Mouse (Mus musculus) kidney, adult 9 months (tissue): ENCODE measurements around the gene Daw1.
A peak's percentile ranks its signal among the peaks of the same experiment; 100 is the strongest.

Experiments used
- DNase-seq: peaks from one replicate; pipeline ENCODE4 v3.0.0; 2022

The Daw1 gene

DNA sequence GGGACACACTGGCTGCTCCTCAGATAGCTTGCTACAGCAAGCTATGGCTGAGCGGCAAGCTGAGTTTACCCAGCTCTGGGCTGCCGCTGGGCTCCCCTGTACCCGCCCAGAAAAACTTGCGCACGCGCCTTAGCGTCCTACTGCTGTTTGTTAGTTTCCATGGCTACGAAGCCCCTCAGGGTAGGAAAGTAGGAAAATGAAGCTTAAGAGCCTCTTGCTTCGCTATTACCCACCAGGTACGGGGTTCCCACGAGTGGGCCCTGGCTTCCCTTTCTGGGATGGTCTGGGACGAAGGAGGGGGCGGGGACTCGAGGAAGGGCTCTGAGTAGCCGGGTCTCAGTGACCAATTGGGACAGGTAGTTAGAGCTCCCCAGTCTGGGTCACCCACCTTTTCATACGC, at the start of gene Daw1:
TSS of gene Daw1 (plus strand) at position 150 of the 400 bp plus-strand sequence.
- peak; percentile 62 for DNase-seq

DNA sequence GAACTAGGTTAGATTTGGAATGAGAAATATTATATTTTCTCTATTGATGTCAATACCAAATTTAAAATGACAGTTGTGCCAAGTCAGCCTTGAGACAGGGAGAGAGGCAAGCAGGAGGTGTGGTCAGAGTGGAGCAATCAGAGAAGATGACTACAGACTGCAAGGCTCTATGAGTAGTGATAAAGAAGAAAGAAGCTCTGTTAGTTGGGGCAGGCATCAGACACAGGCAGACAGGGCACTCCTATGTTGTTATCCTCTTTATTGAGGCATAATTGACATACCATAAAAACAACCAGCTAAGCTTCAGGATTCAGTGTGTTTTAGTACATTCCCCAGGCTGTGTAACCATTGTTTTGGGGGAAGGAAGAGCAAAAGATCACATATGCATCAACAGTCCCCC, 48.6 kb upstream of the Daw1 start:
- no peak for DNase-seq

DNA sequence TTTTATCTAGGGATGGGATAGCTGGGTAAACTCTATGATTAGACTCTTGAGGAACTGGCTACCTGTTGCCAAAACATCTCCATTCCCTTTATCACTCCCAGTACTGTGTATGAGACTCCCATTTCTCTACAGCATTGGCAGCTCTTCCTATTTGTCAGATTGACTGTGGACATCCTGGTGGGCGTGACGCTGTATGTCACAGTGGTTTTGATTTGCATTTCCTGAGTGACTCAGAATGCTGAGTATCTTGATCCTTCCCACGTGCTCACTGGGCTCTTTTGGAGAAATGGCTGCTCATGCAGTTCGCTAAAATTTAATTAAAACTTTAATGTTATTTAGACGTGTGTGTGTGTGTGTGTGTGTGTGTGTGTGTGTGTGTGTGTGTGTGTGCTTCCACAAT, 47.8 kb upstream of the Daw1 start:
- no peak for DNase-seq

DNA sequence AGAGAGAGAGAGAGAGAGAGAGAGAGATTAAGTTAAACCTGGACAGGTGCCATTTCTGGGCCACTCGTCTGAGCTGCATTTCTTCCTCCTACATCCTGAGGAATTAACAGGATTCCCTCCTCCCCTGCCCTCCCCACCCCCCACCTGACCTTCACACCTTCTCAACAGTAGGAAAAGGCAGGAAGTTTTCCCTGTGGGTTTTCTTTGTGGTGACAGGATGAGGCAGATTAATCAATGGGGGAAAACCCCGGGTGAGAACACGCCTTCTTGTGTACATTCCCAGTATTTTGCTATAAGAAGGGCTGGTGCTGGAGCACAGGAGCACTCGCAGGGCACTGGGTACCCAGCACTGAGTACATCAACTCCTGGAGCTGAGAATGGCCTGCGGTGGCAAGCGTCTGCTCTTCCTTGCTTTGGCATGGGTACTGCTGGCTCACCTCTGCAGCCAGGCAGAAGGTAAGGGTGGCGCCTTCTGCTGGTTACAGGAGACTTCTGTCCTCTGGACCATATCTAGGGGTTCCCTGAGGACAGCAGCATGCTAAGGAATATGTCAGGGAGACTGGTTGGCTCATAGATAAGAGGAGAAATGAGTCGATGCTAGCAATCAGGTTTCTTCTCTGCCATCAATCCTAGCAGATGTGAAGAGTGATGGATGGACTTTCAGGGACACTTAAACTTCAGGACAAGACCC, 43.0 kb upstream of the Daw1 start, which contains the start of gene Ccl20:
TSS of gene Ccl20 (plus strand) at position 320 of the 691 bp plus-strand sequence.
- no peak for DNase-seq

DNA sequence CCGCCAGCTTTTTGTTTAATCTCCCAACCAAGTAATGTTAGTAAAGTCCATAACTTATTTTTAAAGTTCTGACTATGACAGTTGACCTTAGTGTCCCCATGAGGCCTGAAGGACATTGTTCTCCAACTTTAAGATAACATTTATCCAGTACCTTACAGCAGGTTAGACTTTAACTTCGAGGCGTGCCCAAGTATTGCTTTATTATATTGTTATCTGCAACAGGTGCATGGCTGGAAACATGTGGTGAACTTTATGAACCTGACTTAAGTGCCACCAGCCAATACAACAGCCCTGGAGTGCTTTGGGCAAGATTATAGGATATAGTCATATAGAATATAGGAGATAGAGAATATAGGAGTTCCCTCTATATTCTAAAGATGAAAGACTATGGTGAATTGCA, 42.3 kb upstream of the Daw1 start:
- no peak for DNase-seq

DNA sequence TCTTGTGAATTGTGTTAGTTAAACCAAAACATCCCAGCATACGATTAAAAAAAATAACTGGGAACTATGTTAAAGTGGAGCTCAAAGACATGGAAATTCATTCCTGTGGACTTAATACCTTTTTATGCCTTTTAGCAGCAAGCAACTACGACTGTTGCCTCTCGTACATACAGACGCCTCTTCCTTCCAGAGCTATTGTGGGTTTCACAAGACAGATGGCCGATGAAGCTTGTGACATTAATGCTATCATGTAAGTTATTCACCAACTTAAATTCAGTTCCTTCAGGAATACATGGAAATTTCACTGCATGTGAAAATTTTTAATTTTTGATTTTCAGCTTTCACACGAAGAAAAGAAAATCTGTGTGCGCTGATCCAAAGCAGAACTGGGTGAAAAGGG, 41.9 kb upstream of the Daw1 start:
- DNase-seq: no peak

DNA sequence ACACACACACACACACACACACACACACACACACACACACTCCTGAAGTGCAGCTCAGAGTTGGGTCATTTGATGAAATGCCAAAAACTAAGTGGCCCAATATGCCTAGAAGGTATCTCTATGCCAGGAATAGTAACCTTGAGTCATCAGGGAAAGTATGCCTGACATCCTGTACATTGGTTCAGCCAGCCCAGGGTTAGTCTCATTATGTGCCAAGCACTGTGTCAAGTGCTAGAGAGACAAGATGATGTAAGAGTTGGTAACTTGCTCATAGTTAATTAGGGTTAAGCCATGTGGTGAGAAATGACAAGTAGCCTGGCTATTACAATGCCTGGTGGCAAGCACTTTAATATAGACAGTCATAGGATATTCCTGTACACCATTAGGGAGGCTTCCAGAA, 39.6 kb upstream of the Daw1 start:
- DNase-seq: no peak

DNA sequence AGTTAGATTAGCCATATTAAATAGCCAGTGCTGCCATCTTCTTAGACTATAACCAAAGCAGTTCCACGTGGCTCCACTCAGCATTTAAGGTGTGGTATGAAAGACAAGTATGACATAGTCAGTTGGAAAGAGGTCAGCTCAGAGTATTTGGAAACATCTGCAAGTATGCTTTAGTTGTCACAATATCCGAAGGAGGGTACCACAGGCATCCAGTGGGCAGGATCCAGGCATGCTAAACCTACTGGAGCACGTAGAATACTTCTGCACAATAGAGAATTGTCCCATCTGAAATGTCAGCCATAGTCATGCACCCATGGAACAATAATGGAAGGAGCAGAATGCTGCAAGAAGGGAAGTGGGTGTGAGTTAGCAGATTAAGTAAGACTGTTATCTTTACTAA, 39.2 kb upstream of the Daw1 start:
- no peak for DNase-seq

DNA sequence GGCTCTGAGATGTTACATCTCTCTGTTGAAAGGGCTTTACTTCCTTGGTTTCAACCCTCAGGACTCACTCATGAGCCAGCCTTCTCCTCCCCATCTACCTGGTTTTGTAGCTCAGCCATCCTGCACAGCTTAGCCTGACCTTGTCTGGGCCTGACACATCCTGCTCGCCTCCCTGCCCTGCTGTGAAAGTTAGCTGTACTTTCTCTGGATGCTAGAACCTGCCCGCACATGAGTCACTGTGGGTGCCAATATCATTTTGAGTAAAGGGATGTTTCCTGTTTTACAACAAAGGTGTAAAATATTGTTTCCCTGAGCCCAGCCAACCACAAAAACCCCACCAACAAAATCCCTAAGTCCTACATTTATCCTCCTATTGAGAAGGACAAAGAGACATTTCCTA, 36.4 kb upstream of the Daw1 start:
- no peak for DNase-seq

DNA sequence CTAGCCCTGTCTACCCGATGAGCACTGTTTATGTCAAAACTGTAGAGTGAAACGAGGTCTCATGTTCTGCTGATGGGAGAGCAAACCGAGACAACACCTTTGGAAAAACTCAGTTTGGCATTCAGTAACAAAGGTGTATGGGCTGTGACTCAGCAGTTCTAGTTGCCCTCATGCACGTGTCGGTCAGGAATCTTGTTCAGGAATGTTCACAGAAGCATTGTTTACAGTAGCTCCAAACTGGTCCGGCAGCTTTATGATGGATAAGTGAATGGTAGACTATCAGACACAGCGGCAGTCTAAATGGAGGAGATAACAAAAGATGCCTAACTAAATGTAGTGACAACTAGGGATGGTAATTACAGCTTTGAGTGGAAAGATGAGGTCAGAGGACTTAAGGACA, 23.7 kb upstream of the Daw1 start:
- no peak for DNase-seq

DNA sequence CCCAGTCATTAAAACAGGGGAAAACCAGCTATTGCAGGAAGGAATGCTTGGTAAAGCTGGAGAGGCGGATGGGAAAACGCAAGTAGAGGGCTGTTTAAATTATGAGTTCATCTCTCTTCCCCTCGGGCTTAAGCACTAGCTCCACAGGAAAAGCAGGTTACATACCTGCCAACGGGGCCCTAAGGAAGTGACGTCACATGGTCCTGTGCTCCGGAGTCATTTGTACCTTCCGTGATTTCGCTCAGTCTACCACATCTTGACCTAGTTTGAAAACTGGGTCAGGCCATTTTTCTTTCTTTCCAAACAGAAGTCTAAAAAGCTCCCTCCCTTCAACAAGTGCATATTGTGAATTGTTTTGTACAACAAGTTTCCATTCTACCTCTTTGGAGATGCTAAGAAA, 21.7 kb upstream of the Daw1 start:
- DNase-seq: no peak

DNA sequence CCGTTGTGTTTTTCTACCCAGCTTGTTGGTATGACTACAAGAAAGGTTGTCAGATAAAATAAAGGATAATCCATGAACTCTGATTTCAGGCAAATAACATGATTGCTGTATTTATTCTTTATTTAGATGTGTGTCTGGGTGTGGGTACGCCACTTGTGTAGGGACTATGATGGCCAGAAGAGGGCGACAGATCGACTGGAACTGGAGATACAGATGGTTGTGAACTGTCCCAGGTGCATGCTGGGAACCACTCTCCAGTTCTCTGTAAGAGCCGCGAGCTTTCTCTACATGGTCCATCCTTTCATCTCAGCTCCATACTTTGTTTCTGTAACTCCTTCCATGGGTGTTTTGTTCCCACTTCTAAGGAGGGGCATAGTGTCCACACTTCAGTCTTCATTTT, 20.8 kb upstream of the Daw1 start:
- DNase-seq: no peak

DNA sequence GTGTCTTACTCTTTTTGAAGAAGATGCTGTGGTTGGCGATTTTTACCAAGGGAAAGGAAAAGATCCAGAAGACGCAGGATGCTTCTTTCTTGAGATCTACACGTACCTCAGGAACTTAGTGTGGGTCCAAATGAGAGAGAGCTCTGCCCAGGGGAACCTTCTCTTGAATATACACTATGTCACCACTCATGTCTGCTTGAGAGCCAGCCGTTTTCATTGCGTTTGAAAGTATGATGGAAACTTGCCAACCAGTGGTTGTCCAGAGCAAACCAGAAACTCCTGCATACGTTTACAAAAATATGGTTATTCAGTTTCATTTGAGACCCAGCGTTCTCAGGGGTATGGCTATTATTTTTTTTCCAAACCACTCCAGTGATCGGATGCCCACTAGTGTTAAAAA, 18.0 kb upstream of the Daw1 start:
- no peak for DNase-seq

DNA sequence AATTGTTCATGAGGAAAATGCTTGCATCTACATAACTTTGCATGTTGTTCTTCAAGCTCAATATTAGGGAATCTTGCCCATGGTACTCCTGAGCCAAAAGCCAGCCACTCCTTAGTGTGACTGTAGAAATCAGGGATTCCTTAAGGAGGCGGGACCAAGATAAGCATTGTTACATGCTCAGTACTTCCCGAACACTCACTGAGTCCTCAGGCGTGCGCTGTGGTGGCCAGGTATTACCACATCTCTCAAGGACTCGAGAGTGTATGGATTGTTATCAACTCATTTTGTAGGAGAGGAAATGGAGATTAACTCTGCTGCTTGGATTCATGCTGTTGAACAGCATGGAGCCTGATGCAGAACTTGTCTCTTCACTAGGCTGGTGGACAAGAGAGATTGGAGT, 17.5 kb upstream of the Daw1 start:
- DNase-seq: no peak

DNA sequence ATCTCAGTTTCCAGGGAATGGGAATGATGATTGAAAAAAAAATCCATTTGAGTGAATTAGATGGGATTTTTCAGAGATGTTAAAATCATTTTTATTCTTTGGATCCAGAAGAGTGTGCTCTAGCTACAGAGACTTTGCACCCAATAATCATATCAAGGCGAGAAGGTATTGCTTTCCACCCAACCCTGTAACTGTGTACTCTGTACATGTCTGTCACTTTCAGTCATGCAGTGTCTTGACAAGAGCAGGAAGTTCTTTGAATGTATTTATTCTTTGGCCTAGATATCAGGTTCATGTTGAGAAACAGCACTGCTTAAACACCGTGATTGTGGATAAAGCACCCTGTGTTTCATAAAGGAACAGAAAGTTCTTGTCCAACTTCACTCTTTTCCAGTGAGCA, 13.0 kb upstream of the Daw1 start:
- DNase-seq: no peak

DNA sequence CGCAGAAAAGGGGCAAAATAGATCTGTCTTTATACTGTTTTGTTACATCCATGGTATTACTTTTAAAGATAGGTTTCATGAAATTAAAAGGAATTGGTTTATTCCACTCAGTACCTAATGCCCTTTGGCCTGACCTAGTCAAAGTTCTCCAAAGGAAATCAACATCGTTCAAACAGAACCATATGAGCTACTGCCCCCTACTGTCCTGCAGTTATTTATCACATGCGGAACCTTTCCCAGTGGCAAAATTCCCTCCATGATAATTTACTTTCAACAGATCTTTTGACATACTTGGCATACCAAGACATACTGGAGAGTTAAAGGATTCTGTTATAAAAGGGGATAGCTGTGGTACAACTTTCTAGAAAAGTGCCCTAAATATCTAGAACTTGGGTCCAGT, 9.3 kb upstream of the Daw1 start:
- peak; percentile 16 for DNase-seq

DNA sequence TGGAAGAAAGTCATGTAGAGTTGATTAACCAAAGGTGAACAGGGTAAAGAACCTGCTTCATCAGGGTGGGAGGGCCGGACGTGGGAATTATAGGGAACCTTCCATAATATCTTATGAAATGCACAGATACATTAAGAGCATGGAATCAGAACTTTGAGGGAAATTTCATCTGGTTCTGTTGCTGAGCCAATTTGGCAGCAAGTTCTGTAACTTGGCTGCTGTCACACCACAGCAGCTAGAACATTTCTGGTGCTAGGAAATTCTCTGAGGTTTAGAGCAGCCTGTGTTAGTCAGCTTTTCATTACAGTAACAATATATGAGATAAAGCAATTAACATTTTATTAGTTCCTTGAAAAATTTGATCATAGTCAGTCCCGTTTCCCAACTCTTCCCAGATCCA, 6.6 kb upstream of the Daw1 start:
- no peak for DNase-seq

DNA sequence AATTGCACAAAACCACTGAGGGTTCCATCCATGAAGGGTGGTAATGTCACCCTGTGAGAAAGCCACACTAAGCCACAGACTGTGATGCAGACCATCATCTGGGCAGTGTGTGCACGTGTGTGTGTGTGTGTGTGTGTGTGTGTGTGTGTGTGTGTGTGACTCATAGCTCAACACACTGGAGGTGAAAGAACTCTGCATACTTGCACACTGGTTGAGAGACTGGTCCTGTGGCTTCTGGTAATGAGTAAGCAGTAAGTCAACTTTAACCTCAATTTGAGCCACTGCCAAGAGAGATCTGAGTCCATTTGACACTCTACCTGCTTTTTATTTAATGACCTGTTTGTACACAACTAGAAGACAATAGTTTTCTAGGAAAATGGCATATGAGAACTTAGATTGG, 2.7 kb upstream of the Daw1 start:
- DNase-seq: peak; percentile 77

DNA sequence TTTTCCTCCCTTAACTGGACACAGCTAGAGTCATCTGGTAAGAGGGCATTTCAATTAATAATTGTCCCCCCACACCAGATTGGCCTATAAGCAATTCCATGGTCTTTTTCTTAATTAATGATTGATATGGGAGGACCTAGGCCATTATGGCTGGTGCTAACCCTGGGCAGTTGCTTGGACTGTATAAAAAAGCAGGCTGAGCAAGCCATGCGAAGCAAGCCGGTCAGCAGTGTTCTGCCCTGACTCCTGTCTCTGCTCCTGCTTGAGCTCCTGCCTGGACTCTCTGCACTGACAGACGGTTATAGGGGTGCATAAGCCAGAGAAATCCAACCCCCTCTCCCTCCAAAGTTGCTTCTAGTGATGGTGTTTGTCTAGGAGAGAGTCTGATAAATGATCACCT, 2.1 kb downstream of the Daw1 start:
- peak; percentile 24 for DNase-seq

DNA sequence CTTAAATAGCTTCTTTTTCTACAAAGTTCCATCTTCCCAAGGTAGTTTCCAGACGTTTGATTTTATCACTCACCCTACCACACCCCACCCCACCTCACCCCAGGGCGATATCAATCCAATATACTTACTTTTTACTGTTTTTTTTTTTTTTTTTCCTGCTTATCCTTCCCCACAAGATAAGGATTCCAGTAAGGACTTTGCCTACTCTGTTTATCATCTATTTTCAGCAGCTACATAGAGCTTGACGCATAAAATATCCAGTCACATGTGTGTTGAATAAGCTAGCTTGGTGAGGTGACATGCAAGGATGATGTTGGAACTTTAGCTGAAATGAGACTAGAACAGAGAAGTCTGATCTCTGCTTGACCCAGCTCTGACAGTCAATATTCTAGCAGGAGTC, 4.5 kb downstream of the Daw1 start:
- DNase-seq: no peak

DNA sequence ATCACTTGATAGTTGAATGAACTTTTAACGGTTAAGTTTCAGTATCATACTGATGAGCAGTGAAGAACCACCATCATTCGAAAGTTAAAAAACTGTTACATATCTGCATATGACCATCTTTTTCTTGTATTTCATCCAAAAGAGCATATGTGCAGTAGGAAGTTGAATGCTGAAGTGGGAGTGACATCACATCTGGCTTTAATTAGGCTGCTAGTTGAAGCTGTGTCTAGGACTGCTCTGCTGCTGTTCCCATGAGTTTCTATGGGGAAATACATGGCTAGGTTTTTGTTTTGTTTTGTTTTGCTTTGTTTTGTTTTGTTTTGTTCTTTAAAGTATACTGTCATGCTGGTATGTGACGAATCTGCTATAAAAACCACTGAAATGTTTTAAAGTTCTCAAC, 9.6 kb downstream of the Daw1 start:
- no peak for DNase-seq

DNA sequence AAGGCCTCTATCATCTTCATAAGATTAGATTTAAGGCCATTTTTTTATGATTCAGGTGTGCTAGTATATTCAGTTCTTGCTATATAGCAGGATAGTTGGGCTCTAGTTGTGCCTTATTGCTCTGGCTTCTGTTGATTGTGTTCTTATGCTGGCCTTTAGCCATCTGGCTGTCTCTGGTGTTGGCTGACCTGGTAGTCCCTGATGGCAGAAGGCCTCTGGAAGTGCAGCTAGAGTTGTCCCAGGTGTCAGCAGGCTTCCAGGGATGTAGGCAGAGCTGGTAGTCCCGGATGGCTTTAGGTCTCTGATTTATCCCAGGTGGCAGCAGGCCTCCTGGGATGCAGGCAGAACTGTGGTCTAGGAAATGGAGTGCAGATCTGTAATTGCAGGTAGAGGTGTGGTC, 16.4 kb downstream of the Daw1 start:
- no peak for DNase-seq

DNA sequence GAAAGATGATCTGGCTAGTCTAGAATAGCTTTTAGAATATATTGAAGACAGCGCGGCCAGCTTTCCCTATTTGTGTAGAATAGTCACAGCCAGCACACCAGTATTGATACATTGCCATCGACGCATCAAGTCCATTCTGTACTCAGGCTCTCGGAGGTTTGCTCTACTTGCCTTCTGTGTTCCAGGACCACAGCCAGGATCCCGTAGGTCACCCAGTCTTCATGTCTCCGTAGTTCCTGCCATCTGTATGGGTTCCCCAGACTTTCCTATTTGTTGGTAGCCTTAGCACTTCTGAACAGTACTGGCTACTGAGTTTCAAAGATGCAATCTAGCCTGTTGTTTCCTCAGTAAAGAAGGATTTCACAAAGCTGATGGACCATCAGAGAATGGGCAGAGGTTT, 20.0 kb downstream of the Daw1 start:
- DNase-seq: no peak

DNA sequence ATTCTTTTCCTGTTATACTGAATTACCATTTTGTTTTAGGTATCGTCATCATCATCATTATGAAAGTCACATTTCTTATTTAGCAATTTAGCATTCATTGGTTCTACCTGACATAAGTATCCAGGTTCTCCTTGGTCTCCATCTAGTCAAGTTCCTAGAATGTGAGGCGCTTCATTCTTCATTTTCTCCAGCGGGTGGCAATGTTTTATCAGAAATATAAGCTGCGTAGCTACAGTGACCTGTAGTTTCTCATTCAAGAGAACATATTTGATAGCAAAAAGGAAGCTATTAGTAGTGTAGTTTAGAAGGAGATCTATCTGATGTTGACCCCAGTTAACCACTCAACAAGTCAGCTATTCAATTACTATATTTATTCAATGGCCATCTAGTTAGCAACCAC, 21.9 kb downstream of the Daw1 start:
- peak; percentile 11 for DNase-seq

DNA sequence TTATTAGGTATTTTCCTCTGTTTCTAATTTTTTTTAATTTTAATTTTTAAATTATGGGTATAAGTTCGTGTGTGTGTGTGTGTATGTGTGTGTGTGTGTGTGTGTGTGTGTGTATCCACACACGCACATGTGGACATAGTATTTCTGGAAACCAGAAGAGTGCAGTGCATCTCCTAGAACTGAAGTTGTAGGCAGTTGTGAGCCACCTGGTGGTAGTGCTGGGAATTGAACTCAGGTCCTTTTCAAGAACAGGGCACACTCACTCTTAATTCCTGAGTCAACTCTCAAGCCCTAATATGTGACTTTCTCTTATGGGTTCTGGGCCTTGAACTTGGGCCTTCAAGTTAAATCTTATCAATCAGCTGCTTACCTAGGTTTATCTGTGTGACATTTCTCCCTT, 27.6 kb downstream of the Daw1 start:
- peak; percentile 67 for DNase-seq

DNA sequence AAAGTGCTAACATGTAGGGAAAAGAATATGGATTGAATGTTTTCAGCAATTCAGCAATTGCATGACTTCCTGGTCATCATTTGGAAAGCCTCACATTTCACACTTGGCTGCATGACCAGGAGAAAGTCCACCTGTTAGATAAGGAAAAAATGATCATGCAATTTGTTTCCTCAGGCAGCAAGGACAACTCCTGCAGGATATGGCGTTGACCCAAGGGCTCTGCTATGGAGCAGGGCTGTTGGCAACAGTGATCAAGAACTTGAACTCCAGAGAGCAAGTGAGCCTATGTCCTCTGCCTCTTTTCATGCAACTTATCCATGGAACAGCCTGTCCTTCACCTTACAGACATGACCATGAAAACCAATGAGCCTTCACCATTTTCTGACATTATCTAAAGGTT, 50.4 kb downstream of the Daw1 start:
- no peak for DNase-seq
